Mouse (Mus musculus) urinary bladder, adult 18-20 months (tissue): ENCODE measurements around the gene Usp32.

Source experiments
- DNase-seq, 2 experiments: peaks; one replicate each; pipeline ENCODE4 v3.0.0; 2022; ENCODE audit warnings: low spot score in 2 of 2, mixed read lengths in 2 of 2

Usp32 gene

GRCm38 (mm10) chr11:84979351-84979750 lies 160.6 kb downstream of the Usp32 start:
- DNase-seq: no peak

- DNase-seq: no peak
These were observed 161.8 kb downstream of the Usp32 start for GRCm38 (mm10) chr11:84978113-84978512.

- DNase-seq: no peak
These were observed 162.5 kb downstream of the Usp32 start for GRCm38 (mm10) chr11:84977385-84977952.

GRCm38 (mm10) chr11:84976706-84977105 lies 163.3 kb downstream of the Usp32 start:
- DNase-seq: no peak

- no peak for DNase-seq
These were observed 165.4 kb downstream of the Usp32 start for GRCm38 (mm10) chr11:84974582-84974981.

GRCm38 (mm10) chr11:84973661-84974060 lies 166.3 kb downstream of the Usp32 start:
- DNase-seq: no peak

- DNase-seq: no peak
These were observed 167.9 kb downstream of the Usp32 start for GRCm38 (mm10) chr11:84972067-84972466.

GRCm38 (mm10) chr11:84968775-84969174 lies 171.2 kb downstream of the Usp32 start:
- DNase-seq: no peak

- DNase-seq: no peak
These were observed 171.7 kb downstream of the Usp32 start for GRCm38 (mm10) chr11:84968309-84968708.

- DNase-seq: no peak
These were observed 172.8 kb downstream of the Usp32 start for GRCm38 (mm10) chr11:84967113-84967512.

GRCm38 (mm10) chr11:84966696-84967095 lies 173.3 kb downstream of the Usp32 start:
- DNase-seq: no peak

GRCm38 (mm10) chr11:84963556-84963955 lies 176.4 kb downstream of the Usp32 start:
- no peak for DNase-seq

- no peak for DNase-seq
These were observed 177.4 kb downstream of the Usp32 start for GRCm38 (mm10) chr11:84962536-84962935.

- no peak for DNase-seq
These were observed 178.4 kb downstream of the Usp32 start for GRCm38 (mm10) chr11:84961571-84961970.

GRCm38 (mm10) chr11:84960780-84961179 lies 179.2 kb downstream of the Usp32 start:
- DNase-seq: no peak

GRCm38 (mm10) chr11:84960291-84960690 lies 179.7 kb downstream of the Usp32 start:
- no peak for DNase-seq

GRCm38 (mm10) chr11:84959701-84960181 lies 180.2 kb downstream of the Usp32 start:
- DNase-seq: no peak

GRCm38 (mm10) chr11:84959181-84959580 lies 180.8 kb downstream of the Usp32 start:
- DNase-seq: no peak

GRCm38 (mm10) chr11:84958271-84958630 lies 181.7 kb downstream of the Usp32 start:
- DNase-seq: no peak

GRCm38 (mm10) chr11:84957591-84958270 lies 182.2 kb downstream of the Usp32 start, which contains the start of gene Car4:
Car4 (plus strand) TSS chr11:84957786.
- DNase-seq: no peak

GRCm38 (mm10) chr11:84957171-84957570 lies 182.8 kb downstream of the Usp32 start:
- no peak for DNase-seq

- DNase-seq: no peak
These were observed 183.6 kb downstream of the Usp32 start for GRCm38 (mm10) chr11:84956400-84956799.

- no peak for DNase-seq
These were observed 187.3 kb downstream of the Usp32 start for GRCm38 (mm10) chr11:84952611-84953010.
